Mouse (Mus musculus) right cerebral cortex, postnatal 25 days (tissue): Measurements from ENCODE around the gene Galnt18.

Experiments used
- DNase-seq: peaks from one replicate; pipeline ENCODE4 v3.0.0; 2022

Gene Galnt18

GRCm38 (mm10) chr7:111537946-111538345, 241.8 kb downstream of the Galnt18 start:
- no peak for DNase-seq

- DNase-seq, result no peak
These were observed 244.9 kb downstream of the Galnt18 start for GRCm38 (mm10) chr7:111534826-111535405.

- no peak for DNase-seq
These were observed 250.7 kb downstream of the Galnt18 start for GRCm38 (mm10) chr7:111528961-111529643.

- no peak for DNase-seq
These were observed 251.3 kb downstream of the Galnt18 start for GRCm38 (mm10) chr7:111528462-111528861.

GRCm38 (mm10) chr7:111520881-111521280, 258.9 kb downstream of the Galnt18 start:
- DNase-seq, result no peak

GRCm38 (mm10) chr7:111518581-111519242, 261.1 kb downstream of the Galnt18 start:
- DNase-seq, result no peak

GRCm38 (mm10) chr7:111516882-111517281, 262.9 kb downstream of the Galnt18 start:
- DNase-seq, result no peak

GRCm38 (mm10) chr7:111515471-111515870, 264.3 kb downstream of the Galnt18 start:
- no peak for DNase-seq

GRCm38 (mm10) chr7:111509167-111509854, 270.5 kb downstream of the Galnt18 start:
- DNase-seq, result no peak

GRCm38 (mm10) chr7:111500616-111501015, 279.2 kb downstream of the Galnt18 start:
- no peak for DNase-seq

- no peak for DNase-seq
These were observed 280.5 kb downstream of the Galnt18 start for GRCm38 (mm10) chr7:111499255-111499790.

- no peak for DNase-seq
These were observed 282.6 kb downstream of the Galnt18 start for GRCm38 (mm10) chr7:111497191-111497590.

- no peak for DNase-seq
These were observed 287.4 kb downstream of the Galnt18 start for GRCm38 (mm10) chr7:111492242-111492949.

GRCm38 (mm10) chr7:111491566-111491965, 288.2 kb downstream of the Galnt18 start:
- no peak for DNase-seq

GRCm38 (mm10) chr7:111486811-111487333, 292.9 kb downstream of the Galnt18 start:
- no peak for DNase-seq

GRCm38 (mm10) chr7:111483896-111484295, 295.9 kb downstream of the Galnt18 start:
- DNase-seq, result no peak

GRCm38 (mm10) chr7:111483321-111483720, 296.5 kb downstream of the Galnt18 start:
- no peak for DNase-seq

GRCm38 (mm10) chr7:111467715-111468114, 312.1 kb downstream of the Galnt18 start:
- no peak for DNase-seq

- no peak for DNase-seq
These were observed 313.1 kb downstream of the Galnt18 start for GRCm38 (mm10) chr7:111466720-111467119.

GRCm38 (mm10) chr7:111466121-111466520, 313.7 kb downstream of the Galnt18 start:
- no peak for DNase-seq

- DNase-seq, result no peak
These were observed 320.1 kb downstream of the Galnt18 start for GRCm38 (mm10) chr7:111459716-111460115.

- no peak for DNase-seq
These were observed 323.8 kb downstream of the Galnt18 start for GRCm38 (mm10) chr7:111456007-111456406.
